Mouse (Mus musculus) stomach, embryonic 16.5 days (tissue): Measurements from ENCODE around the gene Gm13212. TPM values are rescaled to one million over a fixed set of nuclear protein-coding genes. Genes with fewer than 3 reads are reported as not detected.
"Not testable (repeated sequence)": the region's sequence is repeated elsewhere in the genome, so short reads cannot be mapped to it uniquely, and the experiment has no call there.

Experiments
- ATAC-seq: fragments of 200-750 bp; cut with Nextera tagmentation; 2 replicates; pipeline ENCODE4 v1.8.0; 2017; ENCODE audit warnings: moderate number of reproducible peaks, moderate TSS enrichment; ENCODE audit not compliant: insufficient read depth, low FRiP score
- H3K27ac ChIP-seq: fragments of 300-500 bp; sonication (generic); 2 replicates; pipeline ENCODE4 v1.5.1; 2014; ENCODE audit warnings: low read length
- H3K27me3 ChIP-seq: fragments of 300-500 bp; sonication (generic); 2 replicates; pipeline ENCODE4 v1.6.1; 2014; ENCODE audit warnings: low read length, control low read depth, mixed read lengths; ENCODE audit not compliant: control insufficient read depth, insufficient read depth
- H3K36me3 ChIP-seq: fragments of 300-500 bp; sonication (generic); 2 replicates; pipeline ENCODE4 v1.6.1; 2014; ENCODE audit warnings: low read length; ENCODE audit not compliant: control insufficient read depth, insufficient read depth
- H3K4me1 ChIP-seq: fragments of 300-500 bp; sonication (generic); 2 replicates; pipeline ENCODE4 v1.6.1; 2014; ENCODE audit warnings: low read length, control low read depth, mixed read lengths; ENCODE audit not compliant: control insufficient read depth, insufficient read depth
- H3K4me2 ChIP-seq: fragments of 300-500 bp; sonication (generic); 2 replicates; pipeline ENCODE4 v1.6.1; 2014; ENCODE audit warnings: low read depth, low read length, mixed read lengths
- H3K4me3 ChIP-seq: fragments of 300-500 bp; sonication (generic); replicated peaks from 2 replicates; pipeline ENCODE4 v1.5.1; 2014; ENCODE audit warnings: mild to moderate bottlenecking, low read length
- H3K9ac ChIP-seq: fragments of 300-500 bp; sonication (generic); 2 replicates; pipeline ENCODE4 v1.6.1; 2014; ENCODE audit warnings: low read length
- H3K9me3 ChIP-seq: fragments of 300-500 bp; sonication (generic); replicated peaks from 2 replicates; pipeline ENCODE4 v1.6.1; 2016; ENCODE audit warnings: low read length, control low read depth; ENCODE audit not compliant: control insufficient read depth
- WGBS: fragments of 180-500 bp; shearing (Covaris S2); extraction: QIAGEN DNeasy Blood & Tissue Kit; methylation state at CpG from one replicate; pipeline ENCODE4 v1.1.7; 2014; 5-methylcytosine and 5-hydroxymethylcytosine counted together
- polyA plus RNA-seq: library from polyadenylated mRNA; unstranded; fragments of >200 nt; fragmentation: Nextera tagmentation; extraction: Ambion mirVana; gene quantifications from 2 replicates; pipeline ENCODE4 v1.2.1, GENCODE M21; 2015

The Gm13212 gene
- polyA plus RNA-seq, 1 experiment from 2014 or later: 1.8 TPM

- H3K27ac ChIP-seq, H3K9me3 ChIP-seq, H3K4me2 ChIP-seq, H3K4me3 ChIP-seq, H3K27me3 ChIP-seq, H3K9ac ChIP-seq, H3K36me3 ChIP-seq, H3K4me1 ChIP-seq, ATAC-seq: not testable (repeated sequence)
- WGBS: 86% methylated on average over 8 of the region's 8 CpGs
Measured at GRCm38 (mm10) chr4:145576623-145577022, 8.3 kb upstream of the Gm13212 start.

GRCm38 (mm10) chr4:145580333-145580732 is 4.6 kb upstream of the Gm13212 start:
- H3K27me3 ChIP-seq, H3K9ac ChIP-seq, H3K36me3 ChIP-seq, H3K9me3 ChIP-seq, H3K4me1 ChIP-seq, H3K4me3 ChIP-seq, H3K27ac ChIP-seq, H3K4me2 ChIP-seq, ATAC-seq: not testable (repeated sequence)
- WGBS: 71% methylated on average over 1 of the region's 1 CpGs

DNA sequence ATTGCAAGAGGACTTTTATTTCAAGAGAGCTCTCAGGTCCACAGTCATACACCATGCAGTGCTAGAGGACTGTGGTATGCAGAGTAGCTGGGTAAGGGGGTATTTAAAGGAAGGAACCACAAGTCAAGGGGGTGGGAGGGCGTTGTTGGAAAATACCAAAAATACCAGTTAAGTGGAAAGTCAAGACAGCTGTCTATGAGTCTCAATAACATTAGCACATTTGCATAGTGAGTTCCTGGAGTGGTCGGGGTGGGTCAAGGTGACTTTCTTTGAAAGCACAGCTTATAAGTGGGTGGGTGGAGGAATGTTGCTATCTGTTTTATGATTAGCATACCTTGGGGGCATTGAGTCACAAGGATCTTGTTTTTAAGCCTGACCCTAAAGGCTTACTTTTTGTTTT is 1.1 kb downstream of the Gm13212 start:
- H3K4me3 ChIP-seq, H3K36me3 ChIP-seq, H3K27ac ChIP-seq, H3K4me2 ChIP-seq, H3K4me1 ChIP-seq, ATAC-seq, H3K9me3 ChIP-seq, H3K27me3 ChIP-seq, H3K9ac ChIP-seq: not testable (repeated sequence)
- WGBS: 80% methylated on average over 2 of the region's 2 CpGs

- ATAC-seq, H3K36me3 ChIP-seq, H3K4me3 ChIP-seq, H3K4me2 ChIP-seq, H3K27me3 ChIP-seq, H3K9me3 ChIP-seq, H3K4me1 ChIP-seq, H3K9ac ChIP-seq, H3K27ac ChIP-seq: not testable (repeated sequence)
- 72% methylated on average over 1 of the region's 1 CpGs for WGBS
Measured at GRCm38 (mm10) chr4:145594183-145594582, 9.2 kb downstream of the Gm13212 start.

- H3K4me1 ChIP-seq, ATAC-seq, H3K9me3 ChIP-seq, H3K27me3 ChIP-seq, H3K36me3 ChIP-seq, H3K4me3 ChIP-seq, H3K9ac ChIP-seq, H3K27ac ChIP-seq, H3K4me2 ChIP-seq: not testable (repeated sequence)
- WGBS: 92% methylated on average over 4 of the region's 4 CpGs
Measured at GRCm38 (mm10) chr4:145594798-145595197, 9.8 kb downstream of the Gm13212 start.

DNA sequence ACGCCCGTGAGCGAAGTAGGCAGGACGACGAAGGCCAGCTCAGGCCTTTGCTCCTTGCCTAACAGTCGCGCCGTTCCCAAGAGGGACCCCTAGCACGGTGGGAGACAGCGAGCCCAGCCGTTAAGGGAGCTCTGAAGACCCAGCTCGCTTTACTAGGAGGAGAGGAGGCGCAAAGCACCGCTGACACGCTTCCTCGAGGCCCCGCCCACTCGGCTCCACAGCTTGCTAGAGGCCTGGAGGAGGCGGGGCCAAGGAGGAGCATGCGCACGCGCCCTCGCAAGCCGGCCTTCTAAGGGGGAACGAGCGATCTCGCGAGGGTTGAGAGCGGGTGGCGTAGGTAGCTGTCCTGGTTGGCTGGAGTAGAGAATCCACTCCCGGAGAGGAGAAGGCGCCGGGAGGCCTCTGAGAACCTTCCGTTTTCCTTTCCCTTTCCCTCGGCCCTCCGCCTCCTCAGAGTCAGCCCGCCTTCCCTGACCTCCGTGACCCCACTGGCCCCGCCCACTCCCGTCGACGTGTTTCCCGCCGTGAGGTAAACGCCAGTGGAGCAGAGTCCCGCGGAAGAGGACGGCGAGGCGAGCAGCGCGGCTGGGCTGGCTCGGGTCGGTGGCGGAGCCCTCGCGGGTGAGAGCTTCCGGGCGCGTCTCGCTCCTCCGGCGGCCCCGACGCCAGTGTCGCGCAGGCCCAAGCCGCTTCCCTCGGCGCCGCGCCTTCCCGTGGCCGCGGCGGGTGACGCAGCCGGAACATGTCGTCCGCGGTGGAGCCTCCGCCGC is 55.6 kb downstream of the Gm13212 start:
- H3K4me2 ChIP-seq, H3K27me3 ChIP-seq, ATAC-seq, H3K27ac ChIP-seq, H3K4me1 ChIP-seq, H3K9ac ChIP-seq, H3K9me3 ChIP-seq, H3K36me3 ChIP-seq: not testable (repeated sequence)
- WGBS: 23% methylated on average over 81 of the region's 83 CpGs
- H3K4me3 ChIP-seq: 0 out of 2 replicates have a peak overlapping the region, but pooled peaks have one; percentile 8

GRCm38 (mm10) chr4:145670385-145670784 is 85.4 kb downstream of the Gm13212 start, which contains the start of gene Zfp980:
Gene Zfp980 (plus strand): TSS chr4:145670685.
- H3K36me3 ChIP-seq, H3K9me3 ChIP-seq, H3K4me1 ChIP-seq, H3K4me2 ChIP-seq, H3K27ac ChIP-seq, H3K9ac ChIP-seq, ATAC-seq, H3K4me3 ChIP-seq, H3K27me3 ChIP-seq: not testable (repeated sequence)
- 71% methylated on average over 3 of the region's 3 CpGs for WGBS

GRCm38 (mm10) chr4:145674286-145674780 is 89.4 kb downstream of the Gm13212 start:
- WGBS: 70% methylated on average over 2 of the region's 2 CpGs
- not testable (repeated sequence) for H3K27ac ChIP-seq, H3K4me2 ChIP-seq

More at GRCm38 (mm10) chr4:145674286-145674780, 89.4 kb downstream of the Gm13212 start:
- H3K4me3 ChIP-seq, H3K4me1 ChIP-seq, ATAC-seq, H3K27me3 ChIP-seq, H3K9me3 ChIP-seq, H3K9ac ChIP-seq, H3K36me3 ChIP-seq: not testable (repeated sequence)
